Mouse (Mus musculus): ENCODE results near the gene Ank3. TPM values are rescaled to one million over a fixed set of nuclear protein-coding genes. Genes with fewer than 3 reads are reported as not detected.

Ank3 gene
- polyA plus RNA-seq, 1 experiment from 2014 or later = 60.0 TPM

GRCm38 (mm10) chr10:69872182-69872741 is 473.7 kb downstream of the Ank3 start:
- Histone ChIP-seq H3K4me2 (ENCODE audit: low read length) (no peak overlapping the region), H3K36me3 (ENCODE audit: control insufficient read depth, insufficient read depth, low read length) (0 out of 2 replicates have a peak, but pooled peaks cover 7% of the 10 kb centered on the region), H3K9ac (ENCODE audit: low read length) (no peak overlapping the region), H3K9me3 (replicated peaks; ENCODE audit: control insufficient read depth, low read length) (no peaks in the 10 kb centered on the region), H3K27ac (ENCODE audit: low read depth, low read length) (no peak overlapping the region), H3K27me3 (replicated peaks; ENCODE audit: control insufficient read depth, insufficient read depth, low read length) (no peaks in the 10 kb centered on the region), H3K4me3 (ENCODE audit: low read depth, low read length) (no peak overlapping the region), H3K4me1 (ENCODE audit: control insufficient read depth, insufficient read depth, low read length) (no peaks in the 10 kb centered on the region)
- no peak for DNase-seq (ENCODE audit: low spot score)
- 33% methylated on average over 10 of the region's 10 CpGs for WGBS
- ATAC-seq = no peak

GRCm38 (mm10) chr10:69872892-69873291 is 474.3 kb downstream of the Ank3 start:
- Histone ChIP-seq H3K4me1 (ENCODE audit: control insufficient read depth, insufficient read depth, low read length) (no peaks in the 10 kb centered on the region), H3K9ac (ENCODE audit: low read length) (no peak overlapping the region), H3K36me3 (ENCODE audit: control insufficient read depth, insufficient read depth, low read length) (0 out of 2 replicates have a peak, but pooled peaks cover 10% of the 10 kb centered on the region), H3K4me3 (ENCODE audit: low read depth, low read length) (no peak overlapping the region), H3K27me3 (replicated peaks; ENCODE audit: control insufficient read depth, insufficient read depth, low read length) (no peaks in the 10 kb centered on the region), H3K9me3 (replicated peaks; ENCODE audit: control insufficient read depth, low read length) (no peaks in the 10 kb centered on the region), H3K4me2 (ENCODE audit: low read length) (no peak overlapping the region), H3K27ac (ENCODE audit: low read depth, low read length) (no peak overlapping the region)
- no peak for ATAC-seq
- DNase-seq (ENCODE audit: low spot score) = no peak
- WGBS = 82% methylated on average over 5 of the region's 5 CpGs

DNA sequence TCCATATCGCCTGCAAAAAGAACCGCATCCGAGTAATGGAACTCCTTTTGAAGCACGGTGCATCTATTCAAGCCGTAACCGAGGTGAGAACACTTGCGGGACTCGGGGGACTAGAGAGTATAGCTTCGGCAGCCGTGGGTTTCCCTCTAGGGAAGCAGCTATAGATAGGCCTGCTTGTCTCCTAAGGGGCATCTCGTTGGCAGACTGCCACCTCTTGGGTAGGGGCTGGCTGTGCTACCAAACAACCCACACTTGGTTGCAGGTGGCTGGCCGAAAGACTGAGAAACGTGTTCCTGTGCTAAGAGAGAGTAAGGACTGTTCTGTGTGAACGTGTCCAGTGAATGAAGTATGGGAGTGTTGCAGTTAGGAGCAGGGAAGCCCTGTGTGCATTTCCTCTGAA is 476.2 kb downstream of the Ank3 start:
- 76% methylated on average over 14 of the region's 14 CpGs for WGBS
- no peak overlapping the region for H3K4me2 ChIP-seq (ENCODE audit: low read length)
- DNase-seq (ENCODE audit: low spot score) (no peak), ATAC-seq (no peak)
- no peaks in the 10 kb centered on the region for H3K4me1 ChIP-seq (ENCODE audit: control insufficient read depth, insufficient read depth, low read length)
- no peak overlapping the region for H3K27ac ChIP-seq (ENCODE audit: low read depth, low read length)
- no peak overlapping the region for H3K4me3 ChIP-seq (ENCODE audit: low read depth, low read length)
- peaks cover 20% of the 10 kb centered on the region; the same call in 1 of the 2 replicates for H3K36me3 ChIP-seq (ENCODE audit: control insufficient read depth, insufficient read depth, low read length)
- H3K9ac ChIP-seq (ENCODE audit: low read length) = no peak overlapping the region
- H3K9me3 ChIP-seq (replicated peaks; ENCODE audit: control insufficient read depth, low read length) = no peaks in the 10 kb centered on the region
- H3K27me3 ChIP-seq (replicated peaks; ENCODE audit: control insufficient read depth, insufficient read depth, low read length) = no peaks in the 10 kb centered on the region

DNA sequence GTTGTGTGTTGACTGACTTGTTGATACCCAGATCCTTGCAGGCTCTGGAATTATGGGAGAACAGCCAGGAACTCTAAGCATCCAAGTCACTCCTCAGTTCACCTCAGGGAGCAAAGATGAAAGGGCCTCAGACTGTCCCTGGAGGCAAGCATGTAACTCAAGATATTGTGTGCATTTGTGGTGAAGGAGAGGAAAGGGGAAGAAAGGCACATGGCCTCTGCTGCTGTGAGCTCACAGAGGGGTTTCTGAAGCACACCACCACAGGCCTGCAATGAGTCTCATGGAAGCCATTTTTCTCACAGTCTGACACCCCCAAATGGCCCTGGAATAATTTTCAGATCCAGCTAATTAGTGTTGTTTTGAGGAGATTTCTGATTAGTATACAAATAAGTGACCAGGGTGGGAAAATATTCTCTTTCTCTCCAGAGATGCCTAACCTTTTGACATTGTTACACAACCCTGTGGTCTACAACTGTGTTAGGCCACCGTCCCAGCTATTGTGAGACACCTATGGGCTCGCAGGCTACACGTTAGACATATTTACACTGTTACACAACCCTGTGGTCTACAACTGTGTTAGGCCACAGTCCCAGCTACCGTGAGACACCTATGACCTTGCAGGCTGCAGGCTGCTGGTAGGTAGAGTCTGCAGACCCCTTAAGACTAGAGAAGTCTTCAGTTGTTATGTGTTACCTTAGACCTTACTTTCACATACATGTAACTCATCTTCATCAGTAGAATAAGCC is 485.5 kb downstream of the Ank3 start:
- H3K4me3 ChIP-seq (ENCODE audit: low read depth, low read length) = no peak overlapping the region
- H3K4me2 ChIP-seq (ENCODE audit: low read length) = no peak overlapping the region
- no peaks in the 10 kb centered on the region for H3K27me3 ChIP-seq (replicated peaks; ENCODE audit: control insufficient read depth, insufficient read depth, low read length)
- H3K4me1 ChIP-seq (ENCODE audit: control insufficient read depth, insufficient read depth, low read length) = no peaks in the 10 kb centered on the region
- no peak overlapping the region for H3K9ac ChIP-seq (ENCODE audit: low read length)
- no peak for ATAC-seq
- H3K36me3 ChIP-seq (ENCODE audit: control insufficient read depth, insufficient read depth, low read length) = peaks cover 52% of the 10 kb centered on the region
- DNase-seq (ENCODE audit: low spot score) = no peak
- 95% methylated on average over 4 of the region's 4 CpGs for WGBS
- H3K9me3 ChIP-seq (replicated peaks; ENCODE audit: control insufficient read depth, low read length) = no peaks in the 10 kb centered on the region
- H3K27ac ChIP-seq (ENCODE audit: low read depth, low read length) = no peak overlapping the region

DNA sequence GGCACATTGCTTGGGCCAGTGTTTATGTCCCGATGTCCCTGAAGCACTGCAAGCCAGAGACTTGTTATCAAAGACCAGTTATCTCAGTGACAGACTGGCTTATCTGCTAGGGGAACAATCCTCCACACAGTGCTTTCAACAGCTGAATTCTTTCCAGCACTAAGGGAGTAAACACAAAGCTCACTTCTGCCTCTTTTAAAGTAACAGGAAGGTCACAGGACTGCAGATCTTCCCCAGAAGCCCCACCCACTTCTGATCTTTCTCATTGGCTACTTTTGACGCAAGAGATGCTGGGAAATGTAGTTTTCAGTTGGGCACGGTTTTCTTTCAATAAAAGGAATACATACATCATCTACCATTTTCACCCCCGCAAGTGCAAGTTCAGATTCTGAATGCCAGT is 489.8 kb downstream of the Ank3 start:
- Histone ChIP-seq H3K9ac (ENCODE audit: low read length) (no peak overlapping the region), H3K27me3 (replicated peaks; ENCODE audit: control insufficient read depth, insufficient read depth, low read length) (no peaks in the 10 kb centered on the region), H3K9me3 (replicated peaks; ENCODE audit: control insufficient read depth, low read length) (no peaks in the 10 kb centered on the region), H3K4me2 (ENCODE audit: low read length) (no peak overlapping the region), H3K4me3 (ENCODE audit: low read depth, low read length) (no peak overlapping the region), H3K36me3 (ENCODE audit: control insufficient read depth, insufficient read depth, low read length) (peaks cover 32% of the 10 kb centered on the region), H3K4me1 (ENCODE audit: control insufficient read depth, insufficient read depth, low read length) (no peaks in the 10 kb centered on the region), H3K27ac (ENCODE audit: low read depth, low read length) (no peak overlapping the region)
- peak; percentile 45; the same call in 1 of the 2 replicates for ATAC-seq
- 33% methylated on average over 4 of the region's 4 CpGs for WGBS
- DNase-seq (ENCODE audit: low spot score) = peak; percentile 71

DNA sequence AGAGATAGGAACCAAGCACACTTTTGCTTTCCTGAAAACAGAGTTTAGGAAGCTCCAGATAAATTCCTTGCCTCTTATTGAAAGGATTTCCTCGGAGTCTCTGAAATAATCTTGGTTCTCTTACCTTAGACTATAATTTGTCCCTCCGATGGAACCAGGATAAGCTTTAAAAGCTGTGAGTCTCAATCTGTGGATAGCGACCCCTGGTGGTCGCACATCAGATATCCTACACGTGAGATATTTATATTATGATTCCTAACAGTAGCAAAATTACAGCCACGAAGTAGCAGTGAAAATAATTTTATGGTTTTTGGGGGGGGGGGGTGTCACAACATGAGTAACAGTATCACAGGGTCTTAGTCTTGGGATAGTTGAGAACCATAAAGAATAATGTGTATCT is 491.2 kb downstream of the Ank3 start:
- Histone ChIP-seq H3K4me1 (ENCODE audit: control insufficient read depth, insufficient read depth, low read length) (no peaks in the 10 kb centered on the region), H3K9ac (ENCODE audit: low read length) (no peak overlapping the region), H3K9me3 (replicated peaks; ENCODE audit: control insufficient read depth, low read length) (no peaks in the 10 kb centered on the region), H3K36me3 (ENCODE audit: control insufficient read depth, insufficient read depth, low read length) (peaks cover 24% of the 10 kb centered on the region), H3K27ac (ENCODE audit: low read depth, low read length) (no peak overlapping the region), H3K27me3 (replicated peaks; ENCODE audit: control insufficient read depth, insufficient read depth, low read length) (no peaks in the 10 kb centered on the region), H3K4me3 (ENCODE audit: low read depth, low read length) (no peak overlapping the region), H3K4me2 (ENCODE audit: low read length) (no peak overlapping the region)
- DNase-seq (ENCODE audit: low spot score) (peak; percentile 80), ATAC-seq (no peak)
- WGBS = 22% methylated on average over 6 of the region's 6 CpGs

- 87% methylated on average over 11 of the region's 11 CpGs for WGBS
- Histone ChIP-seq H3K27me3 (replicated peaks; ENCODE audit: control insufficient read depth, insufficient read depth, low read length) (no peaks in the 10 kb centered on the region), H3K36me3 (ENCODE audit: control insufficient read depth, insufficient read depth, low read length) (peaks cover 17% of the 10 kb centered on the region), H3K4me2 (ENCODE audit: low read length) (no peak overlapping the region), H3K4me1 (ENCODE audit: control insufficient read depth, insufficient read depth, low read length) (no peaks in the 10 kb centered on the region), H3K4me3 (ENCODE audit: low read depth, low read length) (no peak overlapping the region), H3K9ac (ENCODE audit: low read length) (no peak overlapping the region), H3K9me3 (replicated peaks; ENCODE audit: control insufficient read depth, low read length) (no peaks in the 10 kb centered on the region), H3K27ac (ENCODE audit: low read depth, low read length) (no peak overlapping the region)
- no peak for DNase-seq (ENCODE audit: low spot score)
- no peak for ATAC-seq
Measured at GRCm38 (mm10) chr10:69890389-69890985, 491.9 kb downstream of the Ank3 start.

GRCm38 (mm10) chr10:69892162-69892561 is 493.6 kb downstream of the Ank3 start:
- H3K4me2 ChIP-seq (ENCODE audit: low read length) = no peak overlapping the region
- H3K4me3 ChIP-seq (ENCODE audit: low read depth, low read length) = no peak overlapping the region
- no peak for ATAC-seq
- no peak for DNase-seq (ENCODE audit: low spot score)
- peaks cover 14% of the 10 kb centered on the region for H3K36me3 ChIP-seq (ENCODE audit: control insufficient read depth, insufficient read depth, low read length)
- 93% methylated on average over 18 of the region's 18 CpGs for WGBS
- no peaks in the 10 kb centered on the region for H3K9me3 ChIP-seq (replicated peaks; ENCODE audit: control insufficient read depth, low read length)
- no peak overlapping the region for H3K9ac ChIP-seq (ENCODE audit: low read length)
- no peaks in the 10 kb centered on the region for H3K4me1 ChIP-seq (ENCODE audit: control insufficient read depth, insufficient read depth, low read length)
- no peaks in the 10 kb centered on the region for H3K27me3 ChIP-seq (replicated peaks; ENCODE audit: control insufficient read depth, insufficient read depth, low read length)
- no peak overlapping the region for H3K27ac ChIP-seq (ENCODE audit: low read depth, low read length)

- H3K27ac ChIP-seq (ENCODE audit: low read depth, low read length) = no peak overlapping the region
Measured at GRCm38 (mm10) chr10:69895606-69896005, 497.0 kb downstream of the Ank3 start.

More at GRCm38 (mm10) chr10:69895606-69896005, 497.0 kb downstream of the Ank3 start:
- no peak for DNase-seq (ENCODE audit: low spot score)
- Histone ChIP-seq H3K27me3 (replicated peaks; ENCODE audit: control insufficient read depth, insufficient read depth, low read length) (no peaks in the 10 kb centered on the region), H3K4me1 (ENCODE audit: control insufficient read depth, insufficient read depth, low read length) (no peaks in the 10 kb centered on the region), H3K4me2 (ENCODE audit: low read length) (no peak overlapping the region), H3K4me3 (ENCODE audit: low read depth, low read length) (no peak overlapping the region), H3K9me3 (replicated peaks; ENCODE audit: control insufficient read depth, low read length) (no peaks in the 10 kb centered on the region), H3K36me3 (ENCODE audit: control insufficient read depth, insufficient read depth, low read length) (peaks cover 31% of the 10 kb centered on the region), H3K9ac (ENCODE audit: low read length) (no peak overlapping the region)
- 80% methylated on average over 9 of the region's 9 CpGs for WGBS
- no peak for ATAC-seq

All from forebrain, embryonic 14.5 days (tissue).